Mouse (Mus musculus) erythroblast, embryonic 14.5 days (primary cell): ENCODE measurements around the gene Trim26.

Experiments
- GATA1 ChIP-seq: IDR thresholded peaks from 2 replicates; pipeline ENCODE4 v1.6.1; 2012; ENCODE audit warnings: low read length, inconsistent platforms, mixed read lengths
- TAL1 ChIP-seq: IDR thresholded peaks from 3 replicates; pipeline ENCODE4 v1.6.1; 2012; ENCODE audit warnings: low read length, inconsistent platforms, mixed read lengths

GRCm38 (mm10) chr17:36866719-36867527 lies 30.0 kb downstream of the Trim26 start, which contains the start of gene Trim15:
- no peak for TF ChIP-seq GATA1
- TF ChIP-seq TAL1 = no peak
